Mouse (Mus musculus): ENCODE measurements around the gene Cpeb1. TPM values are rescaled to one million over a fixed set of nuclear protein-coding genes. Genes with fewer than 3 reads are reported as not detected.

Gene Cpeb1
- total RNA-seq, 1 experiment: 5.8 TPM

DNA sequence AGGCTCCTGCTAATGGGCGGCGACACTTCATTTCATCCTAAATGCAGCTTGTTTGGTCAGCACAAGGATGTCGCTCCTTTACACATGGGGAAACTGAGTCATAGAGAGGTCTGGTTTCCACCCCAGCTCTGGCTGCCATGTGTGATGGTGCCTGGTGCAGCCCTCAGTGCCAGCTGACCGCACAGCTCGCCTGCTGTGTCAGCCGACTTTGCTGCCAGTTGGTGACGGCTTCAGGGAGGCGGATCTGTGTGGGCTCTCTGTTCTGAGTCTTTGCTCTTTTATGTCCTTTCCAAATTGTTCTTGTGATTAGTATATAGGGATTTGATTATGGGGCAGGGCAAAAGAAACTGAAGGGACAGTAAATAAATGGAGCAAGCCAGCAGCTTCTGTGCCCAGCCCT, 147.5 kb downstream of the Cpeb1 start:
- no peak for DNase-seq (ENCODE audit: low read depth, low spot score)
- TF ChIP-seq ZC3H11A (IDR thresholded peaks at IDR 0.05; ENCODE audit: borderline replicate concordance, low read depth, low read length) (no peak), HCFC1 (IDR thresholded peaks at IDR 0.05; ENCODE audit: borderline replicate concordance, insufficient read depth, low read length) (no peak), CHD2 (IDR thresholded peaks at IDR 0.05; ENCODE audit: low read depth, low read length) (no peak), ZNF384 (IDR thresholded peaks at IDR 0.05; ENCODE audit: low read depth, low read length) (no peak), MAFK (IDR thresholded peaks at IDR 0.05; ENCODE audit: insufficient read depth, low read depth, low read length) (no peak)
- no peak overlapping the region for H3K27ac ChIP-seq (ENCODE audit: insufficient read depth, low read depth, low read length, poor library complexity, severe bottlenecking)

DNA sequence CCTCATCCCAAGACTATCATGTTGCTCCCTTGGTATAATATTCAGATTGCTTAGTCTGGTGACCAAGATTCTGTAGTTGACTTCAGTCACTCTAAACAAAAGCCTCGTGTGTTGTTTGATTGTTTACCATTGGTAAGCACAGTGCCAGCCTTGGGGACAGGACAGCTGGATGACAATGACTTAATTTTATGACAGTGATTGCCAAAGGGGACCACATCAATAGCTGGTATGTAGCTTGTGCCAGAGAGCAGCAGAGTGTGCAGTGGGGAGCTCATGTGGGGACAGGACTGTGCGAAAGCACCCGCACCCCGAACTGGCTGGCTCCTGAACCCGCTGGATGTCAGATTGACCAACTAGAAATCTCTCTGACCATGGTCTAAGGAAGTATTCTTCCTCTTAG, 150.6 kb downstream of the Cpeb1 start:
- H3K9ac ChIP-seq (ENCODE audit: insufficient read depth, low read depth, low read length, poor library complexity, severe bottlenecking): no peak overlapping the region
- no peaks in the 10 kb centered on the region for H3K9me3 ChIP-seq (ENCODE audit: control insufficient read depth, insufficient read depth, low read depth, low read length)
- peaks cover 2 to 5% of the 10 kb centered on the region in 2 experiments; a peak in 1 of 4 replicates for H3K4me1 ChIP-seq (ENCODE audit: control insufficient read depth in 2 of 2, insufficient read depth in 2 of 2, low read length in 2 of 2, poor library complexity in 1 of 2)
- in situ Hi-C loops (cut with MboI; ENCODE audit: low sequenced_read_pairs in 2 of 2, unreplicated experiment in 2 of 2): no loop called here
- no peak overlapping the region for H3K27ac ChIP-seq (ENCODE audit: insufficient read depth, low read depth, low read length, poor library complexity, severe bottlenecking)
- DNase-seq (ENCODE audit: low read depth, low spot score): no peak
- H3K4me3 ChIP-seq (ENCODE audit: insufficient read depth in 1 of 2, low read depth in 1 of 2, low read length in 2 of 2, poor library complexity in 1 of 2, severe bottlenecking in 1 of 2): no peak overlapping the region
- no peaks in the 10 kb centered on the region for H3K36me3 ChIP-seq (ENCODE audit: control insufficient read depth, insufficient read depth, low read length, poor library complexity, severe bottlenecking)
- TF ChIP-seq HCFC1 (IDR thresholded peaks at IDR 0.05; ENCODE audit: borderline replicate concordance, insufficient read depth, low read length) (no peak), ZC3H11A (IDR thresholded peaks at IDR 0.05; ENCODE audit: borderline replicate concordance, low read depth, low read length) (no peak)

More for the DNA sequence above, 147.5 kb downstream of the Cpeb1 start:
- H3K4me1 ChIP-seq (ENCODE audit: control insufficient read depth in 2 of 2, insufficient read depth in 2 of 2, low read length in 2 of 2, poor library complexity in 1 of 2): no peaks in the 10 kb centered on the region
- in situ Hi-C loops (cut with MboI; ENCODE audit: low sequenced_read_pairs in 2 of 2, unreplicated experiment in 2 of 2): no loop called here
- H3K36me3 ChIP-seq (ENCODE audit: control insufficient read depth, insufficient read depth, low read length, poor library complexity, severe bottlenecking): no peaks in the 10 kb centered on the region
- H3K9ac ChIP-seq (ENCODE audit: insufficient read depth, low read depth, low read length, poor library complexity, severe bottlenecking): no peak overlapping the region
- H3K9me3 ChIP-seq (ENCODE audit: control insufficient read depth, insufficient read depth, low read depth, low read length): no peaks in the 10 kb centered on the region
- H3K4me3 ChIP-seq (ENCODE audit: insufficient read depth in 1 of 2, low read depth in 1 of 2, low read length in 2 of 2, poor library complexity in 1 of 2, severe bottlenecking in 1 of 2): no peak overlapping the region

DNA sequence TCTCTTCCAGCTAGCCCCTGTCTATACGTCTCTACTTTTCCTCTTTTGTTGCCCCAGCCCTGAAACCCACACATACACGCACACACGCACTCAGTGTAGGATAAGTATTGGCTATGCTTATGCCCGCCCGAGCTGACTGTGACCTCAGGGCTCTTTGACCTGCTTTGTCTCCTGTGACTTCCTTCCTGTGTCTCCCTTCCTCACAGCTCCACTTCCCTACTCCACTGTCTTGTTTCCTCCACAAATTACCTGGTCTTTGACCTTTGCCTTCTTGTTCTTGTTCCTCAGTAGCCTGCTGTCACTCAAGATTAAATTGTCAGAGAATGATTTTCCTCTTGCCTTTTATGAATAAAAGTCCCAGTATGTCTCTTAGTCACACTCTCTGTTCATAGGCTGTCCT, 151.2 kb downstream of the Cpeb1 start:
- in situ Hi-C loops (cut with MboI; ENCODE audit: low sequenced_read_pairs in 2 of 2, unreplicated experiment in 2 of 2): no loop called here
- TF ChIP-seq ZNF384 (IDR thresholded peaks at IDR 0.05; ENCODE audit: low read depth, low read length) (no peak), HCFC1 (IDR thresholded peaks at IDR 0.05; ENCODE audit: borderline replicate concordance, insufficient read depth, low read length) (no peak), CHD2 (IDR thresholded peaks at IDR 0.05; ENCODE audit: low read depth, low read length) (no peak), ZC3H11A (IDR thresholded peaks at IDR 0.05; ENCODE audit: borderline replicate concordance, low read depth, low read length) (no peak), MAFK (IDR thresholded peaks at IDR 0.05; ENCODE audit: insufficient read depth, low read depth, low read length) (no peak)

DNA sequence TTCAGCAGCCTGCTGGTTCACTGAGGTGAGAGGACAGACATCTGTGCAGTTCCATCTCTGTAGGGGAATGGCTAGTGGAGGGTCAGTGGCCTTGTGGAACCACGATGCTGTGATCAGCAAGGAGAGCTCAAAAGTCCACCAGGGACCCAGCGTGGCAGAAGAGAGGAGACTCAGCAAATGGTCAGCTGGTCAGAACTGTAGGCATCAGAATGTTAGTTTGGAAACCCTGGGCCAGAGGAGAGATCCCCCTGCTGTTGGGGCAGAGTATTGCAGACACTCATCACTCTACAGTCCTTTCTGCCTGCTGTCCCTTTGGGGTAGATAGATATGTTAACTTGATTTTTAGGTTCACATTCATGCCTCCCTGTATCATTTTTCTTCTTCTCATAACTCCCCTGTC, 151.6 kb downstream of the Cpeb1 start:
- DNase-seq (ENCODE audit: low read depth, low spot score): no peak
- in situ Hi-C loops (cut with MboI; ENCODE audit: low sequenced_read_pairs in 2 of 2, unreplicated experiment in 2 of 2): no loop called here
- Histone ChIP-seq H3K4me3 (ENCODE audit: insufficient read depth in 1 of 2, low read depth in 1 of 2, low read length in 2 of 2, poor library complexity in 1 of 2, severe bottlenecking in 1 of 2) (no peak overlapping the region), H3K27ac (ENCODE audit: insufficient read depth, low read depth, low read length, poor library complexity, severe bottlenecking) (no peak overlapping the region), H3K9me3 (ENCODE audit: control insufficient read depth, insufficient read depth, low read depth, low read length) (no peaks in the 10 kb centered on the region), H3K36me3 (ENCODE audit: control insufficient read depth, insufficient read depth, low read length, poor library complexity, severe bottlenecking) (no peaks in the 10 kb centered on the region), H3K9ac (ENCODE audit: insufficient read depth, low read depth, low read length, poor library complexity, severe bottlenecking) (no peak overlapping the region), H3K4me1 (ENCODE audit: control insufficient read depth in 2 of 2, insufficient read depth in 2 of 2, low read length in 2 of 2, poor library complexity in 1 of 2) (peaks cover 2 to 5% of the 10 kb centered on the region in 2 experiments; a peak in 1 of 4 replicates)
- TF ChIP-seq MAFK (IDR thresholded peaks at IDR 0.05; ENCODE audit: insufficient read depth, low read depth, low read length): no peak
- no peak for TF ChIP-seq CHD2 (IDR thresholded peaks at IDR 0.05; ENCODE audit: low read depth, low read length)
- no peak for TF ChIP-seq ZC3H11A (IDR thresholded peaks at IDR 0.05; ENCODE audit: borderline replicate concordance, low read depth, low read length)
- no peak for TF ChIP-seq HCFC1 (IDR thresholded peaks at IDR 0.05; ENCODE audit: borderline replicate concordance, insufficient read depth, low read length)
- no peak for TF ChIP-seq ZNF384 (IDR thresholded peaks at IDR 0.05; ENCODE audit: low read depth, low read length)

More for the DNA sequence above, 151.2 kb downstream of the Cpeb1 start:
- Histone ChIP-seq H3K4me3 (ENCODE audit: insufficient read depth in 1 of 2, low read depth in 1 of 2, low read length in 2 of 2, poor library complexity in 1 of 2, severe bottlenecking in 1 of 2) (no peak overlapping the region), H3K9me3 (ENCODE audit: control insufficient read depth, insufficient read depth, low read depth, low read length) (no peaks in the 10 kb centered on the region), H3K4me1 (ENCODE audit: control insufficient read depth in 2 of 2, insufficient read depth in 2 of 2, low read length in 2 of 2, poor library complexity in 1 of 2) (peaks cover 2 to 5% of the 10 kb centered on the region in 2 experiments; a peak in 1 of 4 replicates), H3K36me3 (ENCODE audit: control insufficient read depth, insufficient read depth, low read length, poor library complexity, severe bottlenecking) (no peaks in the 10 kb centered on the region), H3K9ac (ENCODE audit: insufficient read depth, low read depth, low read length, poor library complexity, severe bottlenecking) (no peak overlapping the region), H3K27ac (ENCODE audit: insufficient read depth, low read depth, low read length, poor library complexity, severe bottlenecking) (no peak overlapping the region)
- no peak for DNase-seq (ENCODE audit: low read depth, low spot score)

DNA sequence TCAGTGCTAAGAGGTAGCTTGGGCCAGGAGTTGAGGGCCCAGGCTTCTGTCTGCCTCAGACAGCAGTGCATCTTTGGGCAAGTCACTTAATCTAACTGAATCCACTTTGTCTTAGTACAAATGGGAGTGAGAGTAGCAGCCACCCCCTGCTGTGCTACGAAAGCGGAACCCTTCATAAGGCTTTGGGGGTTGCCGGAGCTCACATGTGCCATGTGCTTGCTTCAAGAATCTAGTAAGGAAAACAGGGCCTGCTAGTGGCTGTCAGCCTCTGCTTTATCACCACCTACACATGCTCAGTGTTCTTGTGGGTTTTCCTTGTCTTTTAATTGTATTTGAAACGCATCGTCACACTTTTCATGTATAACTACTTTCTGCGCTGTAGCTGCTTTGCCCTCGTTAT, 153.9 kb downstream of the Cpeb1 start:
- in situ Hi-C loops (cut with MboI; ENCODE audit: low sequenced_read_pairs in 2 of 2, unreplicated experiment in 2 of 2): no loop called here
- DNase-seq (ENCODE audit: low read depth, low spot score): no peak

More for the DNA sequence above, 153.9 kb downstream of the Cpeb1 start:
- Histone ChIP-seq H3K4me3 (ENCODE audit: insufficient read depth in 1 of 2, low read depth in 1 of 2, low read length in 2 of 2, poor library complexity in 1 of 2, severe bottlenecking in 1 of 2) (no peak overlapping the region), H3K4me1 (ENCODE audit: control insufficient read depth in 2 of 2, insufficient read depth in 2 of 2, low read length in 2 of 2, poor library complexity in 1 of 2) (peaks cover 2 to 5% of the 10 kb centered on the region in 2 experiments; a peak in 1 of 4 replicates), H3K27ac (ENCODE audit: insufficient read depth, low read depth, low read length, poor library complexity, severe bottlenecking) (no peak overlapping the region), H3K9ac (ENCODE audit: insufficient read depth, low read depth, low read length, poor library complexity, severe bottlenecking) (no peak overlapping the region), H3K36me3 (ENCODE audit: control insufficient read depth, insufficient read depth, low read length, poor library complexity, severe bottlenecking) (no peaks in the 10 kb centered on the region), H3K9me3 (ENCODE audit: control insufficient read depth, insufficient read depth, low read depth, low read length) (no peaks in the 10 kb centered on the region)
- TF ChIP-seq MAFK (IDR thresholded peaks at IDR 0.05; ENCODE audit: insufficient read depth, low read depth, low read length) (no peak), HCFC1 (IDR thresholded peaks at IDR 0.05; ENCODE audit: borderline replicate concordance, insufficient read depth, low read length) (no peak), ZNF384 (IDR thresholded peaks at IDR 0.05; ENCODE audit: low read depth, low read length) (no peak), ZC3H11A (IDR thresholded peaks at IDR 0.05; ENCODE audit: borderline replicate concordance, low read depth, low read length) (no peak), CHD2 (IDR thresholded peaks at IDR 0.05; ENCODE audit: low read depth, low read length) (no peak)
